Mouse (Mus musculus) lung, postnatal 25 days (tissue): ENCODE measurements around the gene Gm20431.

Experiments
- DNase-seq: peaks from one replicate; pipeline ENCODE4 v3.0.0; 2022; ENCODE audit warnings: low spot score

The Gm20431 gene

GRCm38 (mm10) chr2:167568112-167568511 lies 93.2 kb downstream of the Gm20431 start:
- DNase-seq, result no peak

- DNase-seq, result no peak
These were observed 95.6 kb downstream of the Gm20431 start for GRCm38 (mm10) chr2:167565682-167566081.

GRCm38 (mm10) chr2:167565312-167565656 lies 96.0 kb downstream of the Gm20431 start:
- DNase-seq, result no peak

- DNase-seq, result no peak
These were observed 96.6 kb downstream of the Gm20431 start for GRCm38 (mm10) chr2:167564551-167565311.

GRCm38 (mm10) chr2:167563703-167564102 lies 97.6 kb downstream of the Gm20431 start:
- DNase-seq, result no peak

GRCm38 (mm10) chr2:167563035-167563434 lies 98.3 kb downstream of the Gm20431 start:
- no peak for DNase-seq

- DNase-seq, result no peak
These were observed 99.2 kb downstream of the Gm20431 start for GRCm38 (mm10) chr2:167562101-167562500.

GRCm38 (mm10) chr2:167559413-167559812 lies 101.9 kb downstream of the Gm20431 start:
- no peak for DNase-seq
